Mouse (Mus musculus) forebrain, embryonic 16.5 days (tissue): Measurements from ENCODE around the gene Rtbdn. TPM values are rescaled to one million over a fixed set of nuclear protein-coding genes. Genes with fewer than 3 reads are reported as not detected.
A peak's percentile ranks its signal among the peaks of the same experiment; 100 is the strongest.

Experiments used
- ATAC-seq: fragments of 200-750 bp; cut with Nextera tagmentation; 2 replicates; pipeline ENCODE4 v1.8.0; 2017; ENCODE audit warnings: mild to moderate bottlenecking, moderate library complexity
- H3K27ac ChIP-seq: fragments of 300-500 bp; sonication (generic); 2 replicates; pipeline ENCODE4 v1.5.1; 2014; ENCODE audit warnings: low read length, control low read depth
- H3K27me3 ChIP-seq: fragments of 300-500 bp; sonication (generic); replicated peaks from 2 replicates; pipeline ENCODE4 v1.6.1; 2014; ENCODE audit warnings: low read length; ENCODE audit not compliant: control insufficient read depth, insufficient read depth
- H3K36me3 ChIP-seq: fragments of 300-500 bp; sonication (generic); 2 replicates; pipeline ENCODE4 v1.6.1; 2014; ENCODE audit not compliant: control insufficient read depth, insufficient read depth
- H3K4me1 ChIP-seq: fragments of 300-500 bp; sonication (generic); replicated peaks from 2 replicates; pipeline ENCODE4 v1.6.1; 2014; ENCODE audit warnings: low read length; ENCODE audit not compliant: control insufficient read depth, insufficient read depth
- H3K4me2 ChIP-seq: fragments of 300-500 bp; sonication (generic); 2 replicates; pipeline ENCODE4 v1.6.1; 2014; ENCODE audit warnings: mild to moderate bottlenecking, low read length, control low read depth
- H3K4me3 ChIP-seq: fragments of 300-500 bp; sonication (generic); replicated peaks from 2 replicates; pipeline ENCODE4 v1.5.1; 2014; ENCODE audit warnings: mild to moderate bottlenecking, low read length, control low read depth
- H3K9ac ChIP-seq: fragments of 300-500 bp; sonication (generic); replicated peaks from 2 replicates; pipeline ENCODE4 v1.6.1; 2014; ENCODE audit warnings: low read depth, low read length, control low read depth
- H3K9me3 ChIP-seq: fragments of 300-500 bp; sonication (generic); 2 replicates; pipeline ENCODE4 v1.6.1; 2016; ENCODE audit warnings: low read length; ENCODE audit not compliant: control insufficient read depth
- WGBS: fragments of 180-500 bp; shearing (Covaris S2); extraction: QIAGEN DNeasy Blood & Tissue Kit; methylation state at CpG from one replicate; pipeline ENCODE4 v1.1.7; 2014; 5-methylcytosine and 5-hydroxymethylcytosine counted together
- polyA plus RNA-seq: library from polyadenylated mRNA; unstranded; fragments of >200 nt; fragmentation: Nextera tagmentation; extraction: Ambion mirVana; gene quantifications from 2 replicates; pipeline ENCODE4 v1.2.1, GENCODE M21; 2015

Rtbdn gene
- polyA plus RNA-seq, 1 experiment from 2014 or later = 2.4 TPM

DNA sequence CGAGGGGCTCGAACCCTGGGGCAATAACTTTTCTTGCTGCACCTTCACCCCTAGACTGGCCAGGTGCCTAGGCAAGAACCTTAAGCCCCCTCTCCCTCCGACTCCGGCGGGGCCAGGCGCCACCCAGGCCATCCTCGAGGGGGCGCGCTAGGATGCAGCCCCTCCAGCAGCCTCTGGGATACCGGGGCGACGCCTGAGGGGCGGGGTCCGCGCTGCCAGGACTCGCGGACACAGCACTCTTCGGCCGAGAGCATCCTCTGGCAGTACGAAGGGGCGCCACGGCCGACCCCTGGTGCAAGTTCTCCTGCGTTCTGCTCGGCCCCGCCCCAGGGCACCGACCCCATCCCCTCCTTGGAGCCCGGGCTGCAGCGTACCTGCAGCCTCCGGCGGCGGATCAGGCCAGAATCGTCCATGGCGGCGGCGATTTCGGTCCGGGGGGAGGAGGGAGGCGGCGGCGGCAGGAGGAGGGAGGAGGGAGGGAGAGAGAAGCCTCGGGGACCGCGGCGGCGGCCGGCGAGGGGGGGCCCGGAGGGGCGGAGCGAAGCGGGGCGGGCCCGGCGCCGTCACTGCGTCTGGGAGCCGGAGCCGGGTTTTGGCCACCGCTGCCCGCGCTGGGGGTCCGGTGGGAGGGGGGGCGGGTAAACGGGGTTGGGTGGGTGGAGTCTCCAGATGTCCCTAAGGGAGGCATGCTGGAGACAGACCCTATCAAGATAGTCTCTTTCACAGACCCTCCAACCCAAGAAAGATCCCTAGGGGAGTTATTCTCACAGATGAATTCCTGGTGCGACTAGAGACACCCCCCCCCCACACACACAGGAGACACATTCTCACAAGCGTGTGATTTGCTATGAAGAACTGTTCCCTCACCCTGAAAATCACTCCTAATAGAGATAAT lies 911 bp upstream of the Rtbdn start:
- H3K27ac ChIP-seq = peak overlapping the region; percentile 60
- peak overlapping the region; percentile 83 for H3K4me3 ChIP-seq
- no peaks in the 10 kb centered on the region for H3K9me3 ChIP-seq
- H3K27me3 ChIP-seq = peaks cover 35% of the 10 kb centered on the region
- H3K4me2 ChIP-seq = peak overlapping the region; percentile 87
- H3K36me3 ChIP-seq = no peaks in the 10 kb centered on the region
- H3K9ac ChIP-seq = peak overlapping the region; percentile 83
- H3K4me1 ChIP-seq = peaks cover 26% of the 10 kb centered on the region
- peak; percentile 57 for ATAC-seq
- 2% methylated on average over 46 of the region's 67 CpGs for WGBS

DNA sequence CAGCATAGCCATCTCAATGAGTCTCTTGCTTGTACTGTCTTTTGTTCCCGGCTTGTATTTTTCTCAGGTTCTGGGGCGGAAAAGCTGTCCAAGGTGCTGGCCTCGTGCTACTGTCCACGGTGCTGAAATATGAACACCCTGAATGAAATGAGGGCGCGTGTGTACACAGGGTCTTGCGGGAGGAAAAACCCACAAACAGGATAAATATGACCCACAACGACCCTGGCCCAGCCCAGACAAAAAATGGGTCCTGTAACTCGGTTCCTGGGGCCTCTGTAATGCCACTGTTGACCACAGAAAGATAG lies 402 bp downstream of the Rtbdn start:
- no peak overlapping the region; the same call in 1 of the 2 replicates for H3K9ac ChIP-seq
- no peaks in the 10 kb centered on the region for H3K36me3 ChIP-seq
- H3K4me3 ChIP-seq = no peak overlapping the region; the same call in 1 of the 2 replicates
- WGBS = 16% methylated on average over 9 of the region's 9 CpGs
- peaks cover 35% of the 10 kb centered on the region for H3K27me3 ChIP-seq
- H3K9me3 ChIP-seq = no peaks in the 10 kb centered on the region
- peaks cover 26% of the 10 kb centered on the region for H3K4me1 ChIP-seq
- H3K4me2 ChIP-seq = peak overlapping the region; percentile 87; the same call in 1 of the 2 replicates
- ATAC-seq = no peak
- H3K27ac ChIP-seq = no peak overlapping the region

DNA sequence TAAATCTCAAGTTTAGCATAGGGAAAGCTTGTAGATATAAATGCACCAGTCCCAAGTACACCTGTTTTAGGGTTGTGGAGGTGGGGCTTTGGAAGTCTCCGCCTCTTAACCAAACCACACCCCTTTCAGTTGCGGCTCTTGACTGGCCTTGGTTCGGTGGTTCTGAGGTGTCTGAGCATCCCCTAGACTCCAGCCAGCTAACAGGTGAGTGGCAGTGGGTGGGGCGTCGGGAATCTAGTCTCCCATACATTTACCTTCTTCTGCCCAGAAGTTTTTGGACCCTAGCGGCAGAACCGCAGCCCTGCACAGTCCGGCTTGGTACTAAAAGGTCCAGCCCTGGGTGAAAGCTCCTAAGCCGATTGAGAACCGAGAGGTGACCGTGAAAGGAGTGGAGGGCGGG lies 3.0 kb downstream of the Rtbdn start:
- WGBS = 17% methylated on average over 12 of the region's 12 CpGs
- peaks cover 25% of the 10 kb centered on the region for H3K27me3 ChIP-seq
- no peak overlapping the region for H3K27ac ChIP-seq

DNA sequence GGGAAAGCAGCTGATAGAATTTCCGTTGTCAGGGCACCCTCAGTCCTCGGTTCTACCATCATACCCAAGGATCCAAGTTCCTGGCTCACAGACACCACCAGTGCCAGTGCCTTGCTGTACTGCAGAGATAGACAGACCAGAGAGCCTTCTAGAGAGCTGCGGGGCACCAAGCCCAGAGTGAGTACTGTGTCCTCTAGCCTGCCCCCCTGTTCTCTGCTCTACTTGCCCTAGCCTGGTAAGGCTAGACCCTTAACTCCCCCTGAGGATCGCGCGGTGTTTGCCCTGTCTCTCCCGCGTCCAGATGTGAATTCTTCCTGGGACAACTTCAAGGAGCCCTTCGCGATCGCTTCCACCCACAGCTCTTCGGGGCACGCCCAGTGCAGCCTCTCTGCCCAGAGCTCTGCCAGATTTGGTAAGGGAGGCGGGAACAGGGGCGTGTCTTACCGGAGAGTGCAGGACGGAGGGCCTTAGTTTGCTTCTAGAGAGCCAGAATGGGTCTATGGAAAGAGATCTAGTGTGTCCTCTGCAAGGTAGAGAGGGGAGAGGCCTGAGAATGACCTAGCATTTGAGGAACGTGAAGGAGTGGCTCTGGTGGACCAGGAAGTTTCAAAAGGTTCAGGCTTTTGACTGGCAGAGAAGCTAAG lies 5.9 kb downstream of the Rtbdn start:
- Histone ChIP-seq H3K9ac (no peak overlapping the region), H3K4me1 (no peaks in the 10 kb centered on the region), H3K4me2 (no peak overlapping the region), H3K4me3 (no peak overlapping the region), H3K36me3 (no peaks in the 10 kb centered on the region), H3K9me3 (no peaks in the 10 kb centered on the region), H3K27me3 (peaks cover 19% of the 10 kb centered on the region), H3K27ac (no peak overlapping the region)
- 10% methylated on average over 18 of the region's 18 CpGs for WGBS
- no peak for ATAC-seq

More for the DNA sequence above, 3.0 kb downstream of the Rtbdn start:
- H3K9me3 ChIP-seq = no peaks in the 10 kb centered on the region
- H3K36me3 ChIP-seq = no peaks in the 10 kb centered on the region
- H3K4me2 ChIP-seq = no peak overlapping the region
- no peak overlapping the region for H3K4me3 ChIP-seq
- ATAC-seq = no peak
- no peak overlapping the region for H3K9ac ChIP-seq
- H3K4me1 ChIP-seq = peaks cover 19% of the 10 kb centered on the region

DNA sequence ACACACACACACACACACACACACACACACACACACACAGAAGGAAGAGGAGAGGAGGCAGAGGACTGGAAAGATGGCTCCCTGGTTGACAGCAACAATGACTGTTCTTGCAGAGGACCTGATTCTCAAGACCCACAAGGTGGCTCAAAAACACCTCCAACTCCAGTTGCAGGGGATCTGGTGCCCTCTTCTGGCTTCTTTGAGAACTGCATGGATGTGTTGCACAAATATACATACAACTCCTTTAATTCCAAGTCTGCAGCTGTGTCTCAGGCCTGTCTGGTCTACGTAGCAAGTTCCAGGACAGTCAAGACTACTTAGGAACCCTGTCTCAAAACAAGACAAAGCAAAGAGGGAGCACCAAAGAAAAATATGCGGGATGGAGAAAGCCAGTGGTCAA lies 10.0 kb downstream of the Rtbdn start:
- no peaks in the 10 kb centered on the region for H3K9me3 ChIP-seq
- 42% methylated on average over 2 of the region's 2 CpGs for WGBS
- ATAC-seq = no peak
- H3K4me1 ChIP-seq = no peaks in the 10 kb centered on the region
- no peaks in the 10 kb centered on the region; the same call in 1 of the 2 replicates for H3K27me3 ChIP-seq
- no peak overlapping the region for H3K27ac ChIP-seq
- no peak overlapping the region for H3K9ac ChIP-seq
- H3K4me2 ChIP-seq = no peak overlapping the region
- no peak overlapping the region for H3K4me3 ChIP-seq
- peaks cover 2% of the 10 kb centered on the region; the same call in 1 of the 2 replicates for H3K36me3 ChIP-seq

DNA sequence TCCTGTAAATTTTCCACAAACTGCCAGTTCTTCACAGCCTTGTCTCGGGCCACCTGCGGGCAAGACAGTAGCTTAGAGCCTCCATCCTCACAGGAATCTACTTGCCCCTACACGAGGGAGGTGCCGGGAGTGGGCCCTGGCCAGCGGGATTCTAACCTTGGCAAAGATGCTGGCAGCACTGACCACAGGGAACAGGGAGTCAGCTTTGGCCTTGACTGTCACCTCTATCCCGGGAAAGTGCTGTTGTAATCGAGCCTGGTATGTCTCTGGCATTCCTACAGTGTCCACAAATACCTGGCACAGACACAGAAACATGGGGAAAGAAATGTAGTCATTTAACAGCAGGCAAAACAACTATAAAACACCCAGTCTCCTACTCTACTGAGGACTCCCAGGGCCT lies 13.0 kb downstream of the Rtbdn start:
- Histone ChIP-seq H3K9ac (no peak overlapping the region), H3K9me3 (no peaks in the 10 kb centered on the region), H3K27ac (no peak overlapping the region), H3K4me1 (peaks cover under 1% of the 10 kb centered on the region), H3K4me3 (no peak overlapping the region), H3K27me3 (no peaks in the 10 kb centered on the region), H3K4me2 (no peak overlapping the region), H3K36me3 (peaks cover 2% of the 10 kb centered on the region; the same call in 1 of the 2 replicates)
- no peak for ATAC-seq
- 93% methylated on average over 7 of the region's 7 CpGs for WGBS

DNA sequence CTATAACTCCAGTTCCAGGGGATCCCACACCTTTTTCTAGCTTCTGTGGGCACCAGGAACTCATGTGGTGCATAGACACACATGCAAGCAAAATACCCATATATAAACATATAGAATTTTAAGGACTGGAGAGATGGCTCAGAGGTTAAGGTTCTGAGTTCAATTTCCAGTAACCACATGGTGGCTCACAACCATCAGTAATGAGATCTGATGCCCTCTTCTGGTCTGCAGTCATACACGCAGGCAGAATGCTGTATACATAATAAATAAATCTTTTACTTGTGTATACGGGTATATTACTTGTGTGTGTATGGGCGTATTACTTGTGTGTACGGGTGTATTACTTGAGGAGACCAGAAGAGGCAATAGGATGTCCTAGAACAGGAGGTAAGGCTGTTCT lies 17.2 kb downstream of the Rtbdn start:
- Histone ChIP-seq H3K27ac (no peak overlapping the region), H3K4me2 (no peak overlapping the region), H3K4me3 (no peak overlapping the region), H3K36me3 (no peaks in the 10 kb centered on the region), H3K27me3 (no peaks in the 10 kb centered on the region), H3K9me3 (no peaks in the 10 kb centered on the region), H3K4me1 (peaks cover 17% of the 10 kb centered on the region), H3K9ac (no peak overlapping the region)
- no peak for ATAC-seq
- WGBS = 88% methylated on average over 4 of the region's 4 CpGs

DNA sequence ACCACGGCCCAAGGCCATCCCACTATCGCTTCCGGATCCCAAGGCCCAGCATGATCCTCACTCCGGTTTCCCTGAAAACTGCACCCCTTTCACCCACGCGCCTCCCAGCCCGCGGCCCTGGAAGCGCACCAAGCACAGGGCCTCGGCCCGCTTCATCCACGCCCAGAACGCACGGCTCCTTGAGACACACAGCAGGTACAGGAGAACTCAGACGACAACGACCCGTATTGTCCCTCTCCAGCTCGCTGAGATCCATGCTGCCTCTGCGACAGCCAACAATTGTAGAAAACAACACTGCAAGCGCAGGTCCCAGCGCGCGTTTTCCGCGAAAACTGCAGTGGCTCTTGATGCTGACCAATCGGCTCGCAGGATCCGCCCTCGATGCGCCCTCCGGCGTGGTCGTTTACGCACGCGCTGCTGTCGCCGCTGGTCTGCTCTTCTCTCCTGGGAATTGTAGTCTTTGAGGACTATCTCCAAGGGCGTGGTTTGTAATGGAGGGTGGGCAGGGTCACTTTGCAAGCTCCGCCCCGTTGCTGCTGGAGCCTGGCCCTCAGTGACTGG lies 19.0 kb downstream of the Rtbdn start:
- ATAC-seq = peak; percentile 90
- peaks cover 22% of the 10 kb centered on the region for H3K4me1 ChIP-seq
- WGBS = under 1% methylated on average over 41 of the region's 41 CpGs

DNA sequence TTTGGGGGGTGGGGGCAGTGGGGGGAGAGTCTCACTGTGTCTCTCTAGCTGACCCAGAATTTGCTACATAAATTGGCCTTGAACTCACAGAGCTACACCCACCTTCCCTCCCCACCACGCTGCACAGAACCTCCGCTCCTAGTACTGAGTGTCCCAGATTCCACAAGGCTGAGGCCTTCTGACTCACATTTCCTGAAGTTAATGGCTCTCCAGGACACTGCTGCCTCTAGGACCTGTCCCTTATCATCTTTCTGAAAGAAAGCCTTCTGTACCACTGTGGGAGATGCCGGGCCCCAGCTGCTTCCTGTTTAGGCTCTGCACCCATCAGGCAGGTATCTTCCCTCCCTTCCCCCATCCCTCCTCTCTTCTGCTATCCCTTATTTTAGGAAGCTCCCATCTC lies 19.8 kb downstream of the Rtbdn start:
- no peak overlapping the region for H3K4me3 ChIP-seq
- WGBS = 63% methylated on average over 3 of the region's 3 CpGs
- H3K9ac ChIP-seq = no peak overlapping the region
- H3K36me3 ChIP-seq = peaks cover under 1% of the 10 kb centered on the region; the same call in 1 of the 2 replicates
- no peak overlapping the region for H3K4me2 ChIP-seq
- no peaks in the 10 kb centered on the region for H3K9me3 ChIP-seq
- ATAC-seq = peak; percentile 3
- no peak overlapping the region for H3K27ac ChIP-seq
- peaks cover 30% of the 10 kb centered on the region for H3K4me1 ChIP-seq
- no peaks in the 10 kb centered on the region for H3K27me3 ChIP-seq

More for the DNA sequence above, 19.0 kb downstream of the Rtbdn start:
- H3K27ac ChIP-seq = peak overlapping the region; percentile 3; the same call in 1 of the 2 replicates
- H3K4me2 ChIP-seq = peak overlapping the region; percentile 95
- no peaks in the 10 kb centered on the region for H3K36me3 ChIP-seq
- no peaks in the 10 kb centered on the region for H3K27me3 ChIP-seq
- peak overlapping the region; percentile 67 for H3K9ac ChIP-seq
- peak overlapping the region; percentile 73 for H3K4me3 ChIP-seq
- H3K9me3 ChIP-seq = no peaks in the 10 kb centered on the region
